Mouse (Mus musculus) forebrain, embryonic 10.5 days (tissue): ENCODE data around the gene Snai1. TPM values are rescaled to one million over a fixed set of nuclear protein-coding genes. Genes with fewer than 3 reads are reported as not detected.
A peak's percentile ranks its signal among the peaks of the same experiment; 100 is the strongest.

ENCODE experiments used
- DNase-seq: peaks from one replicate; pipeline ENCODE4 v3.0.0-alpha.2; 2017; ENCODE audit warnings: low spot score; ENCODE audit errors: extremely low spot score
- H3K27ac ChIP-seq: fragments of 300-500 bp; sonication (generic); 2 replicates; pipeline ENCODE4 v1.5.1; 2016; ENCODE audit warnings: mild to moderate bottlenecking
- H3K27me3 ChIP-seq: fragments of 300-500 bp; sonication (generic); 2 replicates; pipeline ENCODE4 v1.6.1; 2016; ENCODE audit warnings: mild to moderate bottlenecking; ENCODE audit not compliant: poor library complexity, severe bottlenecking
- H3K36me3 ChIP-seq: fragments of 300-500 bp; sonication (generic); replicated peaks from 2 replicates; pipeline ENCODE4 v1.6.1; 2016; ENCODE audit warnings: mild to moderate bottlenecking, moderate library complexity
- H3K4me1 ChIP-seq: fragments of 300-500 bp; sonication (generic); 2 replicates; pipeline ENCODE4 v1.6.1; 2016
- H3K4me3 ChIP-seq: fragments of 300-500 bp; sonication (generic); 2 replicates; pipeline ENCODE4 v1.5.1; 2016; ENCODE audit warnings: mild to moderate bottlenecking, moderate library complexity
- H3K9me3 ChIP-seq: fragments of 300-500 bp; sonication (generic); 2 replicates; pipeline ENCODE4 v1.6.1; 2016; ENCODE audit warnings: mild to moderate bottlenecking, moderate library complexity
- whole genome bisulfite sequencing: fragments of 180-500 bp; shearing (Covaris S2); methylation state at CpG from one replicate; pipeline ENCODE4 v1.1.7; 2016; 5-methylcytosine and 5-hydroxymethylcytosine counted together
- polyA plus RNA-seq: library from polyadenylated mRNA; unstranded; fragments of >200 nt; fragmentation: Nextera tagmentation; extraction: Ambion mirVana; gene quantifications from 2 replicates; pipeline ENCODE4 v1.2.1, GENCODE M21; 2016

The Snai1 gene
- polyA plus RNA-seq, 1 experiment from 2014 or later, result 40.4 TPM

GRCm38 (mm10) chr2:167583161-167583952 lies 45.4 kb downstream of the Snai1 start:
- H3K4me3 ChIP-seq, result no peak overlapping the region
- H3K27ac ChIP-seq, result peak overlapping the region; percentile 76
- H3K36me3 ChIP-seq, result no peaks in the 10 kb centered on the region
- 53% methylated on average over 10 of the region's 10 CpGs for WGBS
- H3K9me3 ChIP-seq, result no peaks in the 10 kb centered on the region
- no peaks in the 10 kb centered on the region for H3K27me3 ChIP-seq
- no peak for DNase-seq
- peaks cover 58% of the 10 kb centered on the region for H3K4me1 ChIP-seq

GRCm38 (mm10) chr2:167585273-167585672 lies 47.3 kb downstream of the Snai1 start:
- H3K4me1 ChIP-seq, result peaks cover 64% of the 10 kb centered on the region
- no peaks in the 10 kb centered on the region for H3K36me3 ChIP-seq
- WGBS, result 71% methylated on average over 2 of the region's 2 CpGs
- DNase-seq, result no peak
- no peak overlapping the region for H3K4me3 ChIP-seq
- H3K27me3 ChIP-seq, result peaks cover 14% of the 10 kb centered on the region
- H3K9me3 ChIP-seq, result no peaks in the 10 kb centered on the region
- peak overlapping the region; percentile 80 for H3K27ac ChIP-seq

- Histone ChIP-seq H3K9me3 (no peaks in the 10 kb centered on the region), H3K27me3 (peaks cover 14% of the 10 kb centered on the region), H3K27ac (peak overlapping the region; percentile 80), H3K4me3 (no peak overlapping the region), H3K4me1 (peaks cover 68% of the 10 kb centered on the region), H3K36me3 (no peaks in the 10 kb centered on the region)
- DNase-seq, result no peak
- WGBS, result 21% methylated on average over 8 of the region's 8 CpGs
These were observed 48.0 kb downstream of the Snai1 start for GRCm38 (mm10) chr2:167586041-167586440.

GRCm38 (mm10) chr2:167586976-167587375 lies 49.0 kb downstream of the Snai1 start:
- Histone ChIP-seq H3K27ac (peak overlapping the region; percentile 80), H3K36me3 (no peaks in the 10 kb centered on the region), H3K27me3 (peaks cover 14% of the 10 kb centered on the region), H3K4me1 (peaks cover 68% of the 10 kb centered on the region), H3K4me3 (no peak overlapping the region), H3K9me3 (no peaks in the 10 kb centered on the region)
- 33% methylated on average over 9 of the region's 9 CpGs for WGBS
- DNase-seq, result no peak

- Histone ChIP-seq H3K27me3 (peaks cover 14% of the 10 kb centered on the region), H3K36me3 (no peaks in the 10 kb centered on the region), H3K9me3 (no peaks in the 10 kb centered on the region), H3K4me1 (peaks cover 52% of the 10 kb centered on the region), H3K4me3 (peak overlapping the region; percentile 35), H3K27ac (peak overlapping the region; percentile 74)
- WGBS, result 12% methylated on average over 21 of the region's 21 CpGs
- no peak for DNase-seq
These were observed 51.0 kb downstream of the Snai1 start for GRCm38 (mm10) chr2:167588774-167589577.

Other genes starting within 250 kb of the Snai1 start
- 6.0 and 7.3 TPM in 2 replicates for gene B4galt5, start 189.0 kb upstream of the Snai1 start, polyA plus RNA-seq
- gene Slc9a8, start 116.5 kb upstream of the Snai1 start, polyA plus RNA-seq, result 24.0 and 24.4 TPM in 2 replicates
- 136 and 137 TPM in 2 replicates for gene Rnf114, start 45.5 kb upstream of the Snai1 start, polyA plus RNA-seq
- 21.0 and 21.5 TPM in 2 replicates for gene Spata2, start 45.3 kb upstream of the Snai1 start, polyA plus RNA-seq
- gene Ube2v1, start 93.9 kb downstream of the Snai1 start, polyA plus RNA-seq, result 414 and 416 TPM in 2 replicates
- gene Gm20431, start 123.3 kb downstream of the Snai1 start, polyA plus RNA-seq, result 2.7 and 4.9 TPM in 2 replicates
- 0.33 and 0.44 TPM in 2 replicates for gene Cebpb, start 150.7 kb downstream of the Snai1 start, polyA plus RNA-seq
- 31.5 and 34.2 TPM in 2 replicates for gene Tmem189, start 151.6 kb downstream of the Snai1 start, polyA plus RNA-seq